ENCODE assay signal across 18 mouse cellular contexts in genomic region chr9:45486665-45487074, GRCm38 (mm10).
DNase-seq lines count a peak whose midpoint lies in the region; ATAC-seq and TF ChIP-seq lines count a peak whose summit lies in the region.
"Had no signal": no experiment of that assay in that cellular context is flagged by ENCODE, and none has a peak within 500 bp of the region (broad histone marks: within the 10 kb centered on the region; RNA-seq: fewer than 3 reads in every experiment).

No protein-coding gene starts in this region.

- DNase-seq in hindbrain, postnatal 0 days (ENCODE audit: low spot score) = no peak
- no peak for DNase-seq in hindbrain, embryonic 10.5 days (ENCODE audit: low spot score)
- DNase-seq in left cerebral cortex, adult 2 months (ENCODE audit: extremely low spot score in 1 of 2, low spot score in 2 of 2) = no peak
- DNase-seq in left cerebral cortex, postnatal 4 days = no peak
- peak; percentile 79 for DNase-seq in CH12.LX (ENCODE audit: extremely low read depth)
- DNase-seq in spleen, postnatal 10 days (ENCODE audit: low spot score in 2 of 2) = no peak
- no peak for DNase-seq in left cerebral cortex, postnatal 14 days (ENCODE audit: low spot score in 2 of 2)
- DNase-seq: adrenal gland, postnatal 14 days; gastrocnemius, postnatal 14 days; heart, adult 2 months; heart, postnatal 14 days had no signal

- no peaks in the 10 kb centered on the region for H3K9me3 ChIP-seq in hindbrain, postnatal 0 days (ENCODE audit: low read length)
- no peaks in the 10 kb centered on the region for H3K9me3 ChIP-seq in hindbrain, embryonic 10.5 days
- no peaks in the 10 kb centered on the region for H3K9me3 ChIP-seq in CH12.LX (replicated peaks; ENCODE audit: low read length)
- no peaks in the 10 kb centered on the region for H3K9me3 ChIP-seq in intestine, embryonic 16.5 days (ENCODE audit: control insufficient read depth, low read length)
- H3K9me3 ChIP-seq: embryonic facial prominence, embryonic 12.5 days; heart, embryonic 15.5 days had no signal

- no peaks in the 10 kb centered on the region for H3K4me1 ChIP-seq in hindbrain, postnatal 0 days (ENCODE audit: insufficient read depth, low read length)
- H3K4me1 ChIP-seq in hindbrain, embryonic 10.5 days (replicated peaks) = no peaks in the 10 kb centered on the region
- H3K4me1 ChIP-seq in CH12.LX (ENCODE audit: control insufficient read depth in 1 of 2, insufficient read depth in 2 of 2) = peaks cover 38 to 74% of the 10 kb centered on the region in 2 experiments
- 0 out of 2 replicates have a peak, but pooled peaks cover 4% of the 10 kb centered on the region for H3K4me1 ChIP-seq in intestine, embryonic 16.5 days (ENCODE audit: control insufficient read depth, insufficient read depth, low read length)
- H3K4me1 ChIP-seq: embryonic facial prominence, embryonic 12.5 days; heart, embryonic 15.5 days had no signal

- H3K9ac ChIP-seq in hindbrain, postnatal 0 days (replicated peaks; ENCODE audit: low read length) = no peak overlapping the region
- no peak overlapping the region for H3K9ac ChIP-seq in CH12.LX (ENCODE audit: insufficient read depth, low read depth)
- no peak overlapping the region for H3K9ac ChIP-seq in intestine, embryonic 16.5 days (ENCODE audit: low read depth, low read length)
- H3K9ac ChIP-seq: embryonic facial prominence, embryonic 12.5 days; heart, embryonic 15.5 days; hindbrain, embryonic 14.5 days had no signal

- H3K4me3 ChIP-seq in hindbrain, postnatal 0 days (ENCODE audit: low read length) = no peak overlapping the region
- no peak overlapping the region for H3K4me3 ChIP-seq in hindbrain, embryonic 10.5 days
- no peak overlapping the region for H3K4me3 ChIP-seq in left cerebral cortex, adult 2 months
- no peak overlapping the region for H3K4me3 ChIP-seq in CH12.LX (replicated peaks in 1 of 3; ENCODE audit: low read depth in 2 of 3, low read length in 2 of 3, poor library complexity in 1 of 3)
- no peak overlapping the region for H3K4me3 ChIP-seq in intestine, embryonic 16.5 days (ENCODE audit: low read length)
- H3K4me3 ChIP-seq: embryonic facial prominence, embryonic 12.5 days; heart, adult 2 months; heart, embryonic 15.5 days had no signal

- WGBS in hindbrain, postnatal 0 days = 67% methylated on average over 4 of the region's 4 CpGs
- 75% methylated on average over 4 of the region's 4 CpGs for WGBS in hindbrain, embryonic 10.5 days
- 59% methylated on average over 4 of the region's 4 CpGs for WGBS in intestine, embryonic 16.5 days

- TF ChIP-seq POLR2A in CH12.LX (IDR thresholded peaks at IDR 0.05; ENCODE audit: low read depth, low read length) = no peak

- peak; percentile 55 for TF ChIP-seq EP300 in CH12.LX (IDR thresholded peaks at IDR 0.05; ENCODE audit: low read length)

- no peak overlapping the region for H3K4me2 ChIP-seq in hindbrain, postnatal 0 days (ENCODE audit: low read depth, low read length)
- H3K4me2 ChIP-seq in CH12.LX (ENCODE audit: insufficient read depth, low read depth, poor library complexity, severe bottlenecking) = 0 out of 2 replicates have a peak overlapping the region, but pooled peaks have one; percentile 19
- no peak overlapping the region for H3K4me2 ChIP-seq in intestine, embryonic 16.5 days (ENCODE audit: low read depth, low read length)
- H3K4me2 ChIP-seq: embryonic facial prominence, embryonic 12.5 days; heart, embryonic 11.5 days; heart, embryonic 15.5 days; hindbrain, embryonic 14.5 days had no signal

- intact Hi-C loops in left cerebral cortex, adult 2 months (cut with DNase I) = no loop called here
- intact Hi-C loops in left cerebral cortex, postnatal 4 days (cut with DNase I) = no loop called here
- intact Hi-C loops in left cerebral cortex, postnatal 14 days (cut with DNase I) = no loop called here

- no peaks in the 10 kb centered on the region for H3K79me2 ChIP-seq in CH12.LX (replicated peaks; ENCODE audit: control insufficient read depth, extremely low read depth, insufficient read depth, poor library complexity, severe bottlenecking)

- H3K36me3 ChIP-seq in hindbrain, postnatal 0 days (ENCODE audit: insufficient read depth, low read length) = no peaks in the 10 kb centered on the region
- no peaks in the 10 kb centered on the region for H3K36me3 ChIP-seq in hindbrain, embryonic 10.5 days
- H3K36me3 ChIP-seq in CH12.LX (replicated peaks in 1 of 2; ENCODE audit: control insufficient read depth in 1 of 2, insufficient read depth in 1 of 2, low read length in 1 of 2) = no peaks in the 10 kb centered on the region
- no peaks in the 10 kb centered on the region for H3K36me3 ChIP-seq in intestine, embryonic 16.5 days (ENCODE audit: control insufficient read depth, insufficient read depth, low read length)
- H3K36me3 ChIP-seq: embryonic facial prominence, embryonic 12.5 days; heart, embryonic 15.5 days had no signal

- H3K27me3 ChIP-seq in hindbrain, postnatal 0 days (ENCODE audit: insufficient read depth, low read length) = no peaks in the 10 kb centered on the region
- H3K27me3 ChIP-seq in hindbrain, embryonic 10.5 days (ENCODE audit: insufficient read depth, poor library complexity, severe bottlenecking) = no peaks in the 10 kb centered on the region
- no peaks in the 10 kb centered on the region for H3K27me3 ChIP-seq in CH12.LX (replicated peaks)
- no peaks in the 10 kb centered on the region for H3K27me3 ChIP-seq in intestine, embryonic 16.5 days (replicated peaks; ENCODE audit: control insufficient read depth, insufficient read depth, low read length)
- H3K27me3 ChIP-seq: embryonic facial prominence, embryonic 12.5 days; heart, embryonic 15.5 days had no signal

- in situ Hi-C loops in CH12.LX (cut with MboI; ENCODE audit: low pct_ligation_motif_present, low pct_unique_long_range_greater_than_20kb, low sequenced_read_pairs) = loop anchor here (5.0 kb wide), 2 partner anchors 34 to 36 kb away; no protein-coding TSS in a partner anchor

- peak overlapping the region; percentile 36; the same call in 1 of the 2 replicates for H3K27ac ChIP-seq in hindbrain, postnatal 0 days
- no peak overlapping the region for H3K27ac ChIP-seq in hindbrain, embryonic 10.5 days
- H3K27ac ChIP-seq in left cerebral cortex, adult 2 months = peak overlapping the region; percentile 57
- peak overlapping the region; percentile 37; the same call in 1 of the 2 replicates for H3K27ac ChIP-seq in CH12.LX (ENCODE audit: insufficient read depth, low read depth)
- H3K27ac ChIP-seq in intestine, embryonic 16.5 days (ENCODE audit: low read length) = peak overlapping the region; percentile 6; the same call in 1 of the 2 replicates
- H3K27ac ChIP-seq: embryonic facial prominence, embryonic 12.5 days; heart, adult 2 months; heart, embryonic 15.5 days; hindbrain, embryonic 14.5 days had no signal

- no peak for ATAC-seq in hindbrain, postnatal 0 days
- ATAC-seq in intestine, embryonic 16.5 days = peak; percentile 85
- ATAC-seq: activated CD4-positive, CD25-positive, alpha-beta regulatory T cell, adult 4 months; Patski had no signal

- dilution Hi-C loops in CH12.LX (cut with MboI; ENCODE audit: extremely low pct_ligation_motif_present, extremely low pct_unique_long_range_greater_than_20kb, low sequenced_read_pairs) = no loop called here

- no peak for TF ChIP-seq CTCF in hindbrain, postnatal 0 days (IDR thresholded peaks at IDR 0.05; ENCODE audit: low read depth)
- no peak for TF ChIP-seq CTCF in left cerebral cortex, adult 2 months (IDR thresholded peaks at IDR 0.05)
- TF ChIP-seq CTCF in CH12.LX (conservative IDR thresholded peaks at IDR 0.05 in 1 of 2, IDR thresholded peaks at IDR 0.05 in 1 of 2; ENCODE audit: low read depth in 2 of 2, low read length in 2 of 2) = no peak

- TF ChIP-seq RAD21 in CH12.LX (IDR thresholded peaks at IDR 0.05; ENCODE audit: low read depth, low read length) = no peak

TF ChIP-seq in CH12.LX, 34 proteins besides CTCF, POLR2A, EP300 and RAD21 (continues in another document):
- TF ChIP-seq CHD2 (IDR thresholded peaks at IDR 0.05; ENCODE audit: low read length) (no peak), USF1 (IDR thresholded peaks at IDR 0.05; ENCODE audit: low read depth, low read length) (peak; percentile 69), KAT2A (IDR thresholded peaks at IDR 0.05; ENCODE audit: insufficient replicate concordance, low read length) (no peak), JUND (conservative IDR thresholded peaks at IDR 0.05; ENCODE audit: low read depth, low read length) (no peak; the same call in none of the 2 replicates), MXI1 (IDR thresholded peaks at IDR 0.05; ENCODE audit: low read depth, low read length) (peak; percentile 36; the same call in 1 of the 2 replicates), POLR2AphosphoS2 (IDR thresholded peaks at IDR 0.05; ENCODE audit: low read depth, low read length) (no peak), MAFK (IDR thresholded peaks at IDR 0.05; ENCODE audit: insufficient replicate concordance, low read length) (peak; percentile 91), USF2 (conservative IDR thresholded peaks at IDR 0.05; ENCODE audit: low read depth, low read length) (peak; percentile 63), ZC3H11A (IDR thresholded peaks at IDR 0.05; ENCODE audit: low read depth, low read length) (no peak), TCF12 (IDR thresholded peaks at IDR 0.05; ENCODE audit: low read depth, low read length) (peak; percentile 81), HCFC1 (IDR thresholded peaks at IDR 0.05; ENCODE audit: low read depth, low read length) (no peak), MYC (IDR thresholded peaks at IDR 0.05; ENCODE audit: low read depth, low read length) (no peak), TBP (conservative IDR thresholded peaks at IDR 0.05; ENCODE audit: low read depth, low read length) (no peak), ZKSCAN1 (IDR thresholded peaks at IDR 0.05; ENCODE audit: borderline replicate concordance, low read depth, low read length) (no peak), MAZ (IDR thresholded peaks at IDR 0.05; ENCODE audit: low read depth, low read length) (peak; percentile 62; the same call in 1 of the 2 replicates), ETS1 (conservative IDR thresholded peaks at IDR 0.05; ENCODE audit: low read depth, low read length) (peak; percentile 91), MAX (IDR thresholded peaks at IDR 0.05; ENCODE audit: low read length) (no peak; the same call in none of the 2 replicates), IRF4 (IDR thresholded peaks at IDR 0.05; ENCODE audit: low read depth, low read length) (peak; percentile 76), GABPA (IDR thresholded peaks at IDR 0.05; ENCODE audit: insufficient replicate concordance, low read depth, low read length) (no peak), ZMIZ1 (IDR thresholded peaks at IDR 0.05; ENCODE audit: low read depth, low read length) (0 out of 2 replicates have a peak, but pooled peaks have one; percentile 34), CHD1 (IDR thresholded peaks at IDR 0.05; ENCODE audit: low read depth, low read length) (peak; percentile 59; the same call in 1 of the 2 replicates), SMC3 (IDR thresholded peaks at IDR 0.05; ENCODE audit: low read depth, low read length) (peak; percentile 12; the same call in 1 of the 2 replicates), PAX5 (IDR thresholded peaks at IDR 0.05; ENCODE audit: low read length) (no peak), NRF1 (IDR thresholded peaks at IDR 0.05; ENCODE audit: low read depth, low read length) (no peak), SIN3A (IDR thresholded peaks at IDR 0.05; ENCODE audit: low read length) (no peak)
